Mouse (Mus musculus) sigmoid colon, adult 10 weeks (tissue): ENCODE measurements around the gene Gm28308. TPM values are rescaled to one million over a fixed set of nuclear protein-coding genes. Genes with fewer than 3 reads are reported as not detected.

Source experiments
- polyA plus RNA-seq: library from polyadenylated mRNA; stranded (reverse); fragments of 350-450 nt; fragmentation: Illumina TruSeq; extraction: RNeasy Lipid Tissue Mini Kit (QIAGEN cat#74804); gene quantifications from one replicate; pipeline ENCODE4 v1.2.3, GENCODE M21; 2014; ENCODE audit warnings: low read depth, low replicate concordance

Gene Gm28308
- polyA plus RNA-seq, 1 experiment from 2014 or later, result not detected

Other genes starting within 250 kb of the Gm28308 start
- 120 TPM for gene Skap2, start 200.8 kb downstream of the Gm28308 start, polyA plus RNA-seq
- 1.9 TPM for gene Hoxa1, start 55.0 kb downstream of the Gm28308 start, polyA plus RNA-seq
- gene Hoxa2, start 48.5 kb downstream of the Gm28308 start, polyA plus RNA-seq, result 10.2 TPM
- gene 5730596B20Rik, start 35.8 kb downstream of the Gm28308 start, polyA plus RNA-seq, result not detected
- 1.0 TPM for gene Hoxa4, start 21.6 kb downstream of the Gm28308 start, polyA plus RNA-seq
- 34.4 TPM for gene Hoxa5, start 8.8 kb downstream of the Gm28308 start, polyA plus RNA-seq
- gene Hoxa6, start 4.6 kb downstream of the Gm28308 start, polyA plus RNA-seq, result not detected
- 36.4 TPM for gene Hoxa3, start within 50 bp of the Gm28308 start, polyA plus RNA-seq
- gene Hoxa7, start 8.5 kb upstream of the Gm28308 start, polyA plus RNA-seq, result 38.0 TPM
- 111 TPM for gene Hoxa9, start 17.8 kb upstream of the Gm28308 start, polyA plus RNA-seq
- gene Hoxa10, start 27.5 kb upstream of the Gm28308 start, polyA plus RNA-seq, result 91.2 TPM
- gene Hoxa11, start 32.5 kb upstream of the Gm28308 start, polyA plus RNA-seq, result 4.0 TPM
- gene Hoxa13, start 47.5 kb upstream of the Gm28308 start, polyA plus RNA-seq, result 162 TPM
- gene Evx1, start 100.2 kb upstream of the Gm28308 start, polyA plus RNA-seq, result 0.19 TPM